In genomic region chr6:13882919-13883318, GRCm38 (mm10) we compare ENCODE assay signal across 21 mouse cellular contexts.
"Had no signal": no experiment of that assay in that cellular context is flagged by ENCODE, and none has a peak within 500 bp of the region (broad histone marks: within the 10 kb centered on the region; RNA-seq: fewer than 3 reads in every experiment).

No protein-coding gene starts in this region.

- H3K9ac ChIP-seq: lung, embryonic 14.5 days; midbrain, embryonic 12.5 days; neural tube, embryonic 13.5 days; neural tube, embryonic 15.5 days; stomach, embryonic 15.5 days had no signal

- ATAC-seq: midbrain, embryonic 16.5 days had no signal

- H3K4me1 ChIP-seq: midbrain, embryonic 10.5 days; midbrain, embryonic 12.5 days; neural tube, embryonic 13.5 days; neural tube, embryonic 15.5 days; stomach, embryonic 15.5 days had no signal

- H3K4me3 ChIP-seq: midbrain, embryonic 10.5 days; midbrain, embryonic 12.5 days; myocyte; neural tube, embryonic 13.5 days; neural tube, embryonic 15.5 days; stomach, embryonic 15.5 days had no signal

- DNase-seq: lung, adult 18-20 months; lung, embryonic 14.5 days; lung, postnatal 10 days; lung, postnatal 4 days; midbrain, embryonic 14.5 days; retina, postnatal 1 day; right cerebral cortex, adult 18-20 months; right cerebral cortex, postnatal 25 days; right cerebral cortex, postnatal 4 days; spleen, adult 18-20 months; thymus, adult 2 months; thymus, postnatal 25 days; thymus, postnatal 4 days had no signal

- H3K36me3 ChIP-seq: midbrain, embryonic 12.5 days; neural tube, embryonic 15.5 days; stomach, embryonic 15.5 days had no signal

- H3K27me3 ChIP-seq: midbrain, embryonic 12.5 days; neural tube, embryonic 13.5 days; neural tube, embryonic 15.5 days; stomach, embryonic 15.5 days had no signal

- H3K9me3 ChIP-seq: midbrain, embryonic 10.5 days; midbrain, embryonic 12.5 days; neural tube, embryonic 13.5 days; neural tube, embryonic 15.5 days; stomach, embryonic 15.5 days had no signal

- H3K27ac ChIP-seq: midbrain, embryonic 10.5 days; midbrain, embryonic 12.5 days; neural tube, embryonic 13.5 days; neural tube, embryonic 15.5 days; stomach, embryonic 15.5 days; stomach, postnatal 0 days had no signal

- H3K4me2 ChIP-seq: lung, embryonic 14.5 days; midbrain, embryonic 12.5 days; neural tube, embryonic 13.5 days; neural tube, embryonic 15.5 days; stomach, embryonic 15.5 days had no signal
